Mouse (Mus musculus): ENCODE data around the gene Lyl1. TPM values are rescaled to one million over a fixed set of nuclear protein-coding genes. Genes with fewer than 3 reads are reported as not detected.

Gene Lyl1
- polyA plus RNA-seq, 1 experiment from 2014 or later = 3.8 TPM

- ATAC-seq (ENCODE audit: low FRiP score, low TSS enrichment) = no peak
- H3K9me3 ChIP-seq (ENCODE audit: control insufficient read depth, low read length) = no peaks in the 10 kb centered on the region
- H3K27me3 ChIP-seq (ENCODE audit: control insufficient read depth, insufficient read depth, low read length) = peaks cover 14% of the 10 kb centered on the region
- WGBS = 88% methylated on average over 14 of the region's 14 CpGs
- no peak overlapping the region for H3K27ac ChIP-seq (replicated peaks; ENCODE audit: low read depth, low read length)
- H3K9ac ChIP-seq (replicated peaks; ENCODE audit: low read length) = no peak overlapping the region
- no peak overlapping the region for H3K4me2 ChIP-seq (ENCODE audit: low read length)
- peaks cover 64% of the 10 kb centered on the region for H3K36me3 ChIP-seq (ENCODE audit: control insufficient read depth, insufficient read depth, low read length)
- no peaks in the 10 kb centered on the region for H3K4me1 ChIP-seq (ENCODE audit: control insufficient read depth, insufficient read depth, low read length)
- DNase-seq = peak; percentile 70
- no peak overlapping the region for H3K4me3 ChIP-seq (replicated peaks; ENCODE audit: low read depth, low read length)
These were observed 3.8 kb upstream of the Lyl1 start for GRCm38 (mm10) chr8:84697166-84698130.

- H3K4me1 ChIP-seq (ENCODE audit: control insufficient read depth, insufficient read depth, low read length) = no peaks in the 10 kb centered on the region
- H3K4me2 ChIP-seq (ENCODE audit: low read length) = no peak overlapping the region
- no peak overlapping the region for H3K27ac ChIP-seq (replicated peaks; ENCODE audit: low read depth, low read length)
- H3K27me3 ChIP-seq (ENCODE audit: control insufficient read depth, insufficient read depth, low read length) = peaks cover 22% of the 10 kb centered on the region
- 98% methylated on average over 5 of the region's 5 CpGs for WGBS
- H3K9me3 ChIP-seq (ENCODE audit: control insufficient read depth, low read length) = no peaks in the 10 kb centered on the region
- ATAC-seq (ENCODE audit: low FRiP score, low TSS enrichment) (no peak), DNase-seq (no peak)
- H3K4me3 ChIP-seq (replicated peaks; ENCODE audit: low read depth, low read length) = no peak overlapping the region
- no peak overlapping the region for H3K9ac ChIP-seq (replicated peaks; ENCODE audit: low read length)
- H3K36me3 ChIP-seq (ENCODE audit: control insufficient read depth, insufficient read depth, low read length) = peaks cover 56% of the 10 kb centered on the region
These were observed 3.0 kb upstream of the Lyl1 start for GRCm38 (mm10) chr8:84698288-84698687.

GRCm38 (mm10) chr8:84698929-84699401 is 2.3 kb upstream of the Lyl1 start:
- Histone ChIP-seq H3K9ac (replicated peaks; ENCODE audit: low read length) (no peak overlapping the region), H3K36me3 (ENCODE audit: control insufficient read depth, insufficient read depth, low read length) (peaks cover 49% of the 10 kb centered on the region), H3K4me3 (replicated peaks; ENCODE audit: low read depth, low read length) (no peak overlapping the region), H3K4me1 (ENCODE audit: control insufficient read depth, insufficient read depth, low read length) (no peaks in the 10 kb centered on the region), H3K4me2 (ENCODE audit: low read length) (no peak overlapping the region), H3K27me3 (ENCODE audit: control insufficient read depth, insufficient read depth, low read length) (peaks cover 28% of the 10 kb centered on the region), H3K27ac (replicated peaks; ENCODE audit: low read depth, low read length) (0 out of 2 replicates have a peak overlapping the region, but pooled peaks have one; percentile 5), H3K9me3 (ENCODE audit: control insufficient read depth, low read length) (no peaks in the 10 kb centered on the region)
- DNase-seq = no peak
- WGBS = 92% methylated on average over 9 of the region's 9 CpGs
- no peak for ATAC-seq (ENCODE audit: low FRiP score, low TSS enrichment)

- ATAC-seq (ENCODE audit: low FRiP score, low TSS enrichment) (no peak), DNase-seq (peak; percentile 76)
- Histone ChIP-seq H3K9me3 (ENCODE audit: control insufficient read depth, low read length) (no peaks in the 10 kb centered on the region), H3K36me3 (ENCODE audit: control insufficient read depth, insufficient read depth, low read length) (peaks cover 45% of the 10 kb centered on the region), H3K9ac (replicated peaks; ENCODE audit: low read length) (no peak overlapping the region), H3K27me3 (ENCODE audit: control insufficient read depth, insufficient read depth, low read length) (peaks cover 38% of the 10 kb centered on the region), H3K4me1 (ENCODE audit: control insufficient read depth, insufficient read depth, low read length) (no peaks in the 10 kb centered on the region), H3K4me2 (ENCODE audit: low read length) (no peak overlapping the region), H3K4me3 (replicated peaks; ENCODE audit: low read depth, low read length) (no peak overlapping the region), H3K27ac (replicated peaks; ENCODE audit: low read depth, low read length) (no peak overlapping the region; the same call in 1 of the 2 replicates)
- WGBS = 66% methylated on average over 7 of the region's 7 CpGs
These were observed 1.4 kb upstream of the Lyl1 start for GRCm38 (mm10) chr8:84699861-84700322.

GRCm38 (mm10) chr8:84700526-84700925 is 731 bp upstream of the Lyl1 start:
- Histone ChIP-seq H3K4me2 (ENCODE audit: low read length) (no peak overlapping the region), H3K36me3 (ENCODE audit: control insufficient read depth, insufficient read depth, low read length) (peaks cover 39% of the 10 kb centered on the region), H3K4me3 (replicated peaks; ENCODE audit: low read depth, low read length) (no peak overlapping the region), H3K27ac (replicated peaks; ENCODE audit: low read depth, low read length) (no peak overlapping the region), H3K9ac (replicated peaks; ENCODE audit: low read length) (no peak overlapping the region), H3K27me3 (ENCODE audit: control insufficient read depth, insufficient read depth, low read length) (peaks cover 44% of the 10 kb centered on the region), H3K4me1 (ENCODE audit: control insufficient read depth, insufficient read depth, low read length) (peaks cover 3% of the 10 kb centered on the region), H3K9me3 (ENCODE audit: control insufficient read depth, low read length) (no peaks in the 10 kb centered on the region)
- ATAC-seq (ENCODE audit: low FRiP score, low TSS enrichment) = no peak
- no peak for DNase-seq
- WGBS = 79% methylated on average over 5 of the region's 5 CpGs

GRCm38 (mm10) chr8:84702561-84702960 is 1.3 kb downstream of the Lyl1 start:
- no peak overlapping the region for H3K4me3 ChIP-seq (replicated peaks; ENCODE audit: low read depth, low read length)
- WGBS = 70% methylated on average over 9 of the region's 9 CpGs
- DNase-seq (no peak), ATAC-seq (ENCODE audit: low FRiP score, low TSS enrichment) (no peak)
- H3K4me1 ChIP-seq (ENCODE audit: control insufficient read depth, insufficient read depth, low read length) = peaks cover 10% of the 10 kb centered on the region
- no peak overlapping the region for H3K9ac ChIP-seq (replicated peaks; ENCODE audit: low read length)
- H3K27ac ChIP-seq (replicated peaks; ENCODE audit: low read depth, low read length) = no peak overlapping the region
- peak overlapping the region; percentile 7; the same call in 1 of the 2 replicates for H3K4me2 ChIP-seq (ENCODE audit: low read length)
- H3K36me3 ChIP-seq (ENCODE audit: control insufficient read depth, insufficient read depth, low read length) = peaks cover 24% of the 10 kb centered on the region
- H3K9me3 ChIP-seq (ENCODE audit: control insufficient read depth, low read length) = no peaks in the 10 kb centered on the region
- peaks cover 58% of the 10 kb centered on the region for H3K27me3 ChIP-seq (ENCODE audit: control insufficient read depth, insufficient read depth, low read length)

- Histone ChIP-seq H3K27me3 (ENCODE audit: control insufficient read depth, insufficient read depth, low read length) (peaks cover 63% of the 10 kb centered on the region), H3K4me3 (replicated peaks; ENCODE audit: low read depth, low read length) (no peak overlapping the region), H3K9ac (replicated peaks; ENCODE audit: low read length) (no peak overlapping the region), H3K36me3 (ENCODE audit: control insufficient read depth, insufficient read depth, low read length) (peaks cover 20% of the 10 kb centered on the region), H3K9me3 (ENCODE audit: control insufficient read depth, low read length) (no peaks in the 10 kb centered on the region), H3K4me1 (ENCODE audit: control insufficient read depth, insufficient read depth, low read length) (peaks cover 15% of the 10 kb centered on the region), H3K4me2 (ENCODE audit: low read length) (peak overlapping the region; percentile 7; the same call in 1 of the 2 replicates), H3K27ac (replicated peaks; ENCODE audit: low read depth, low read length) (no peak overlapping the region)
- WGBS = 82% methylated on average over 6 of the region's 6 CpGs
- no peak for DNase-seq
- no peak for ATAC-seq (ENCODE audit: low FRiP score, low TSS enrichment)
These were observed 1.8 kb downstream of the Lyl1 start for GRCm38 (mm10) chr8:84702963-84703465.

- Histone ChIP-seq H3K27me3 (ENCODE audit: control insufficient read depth, insufficient read depth, low read length) (peaks cover 65% of the 10 kb centered on the region), H3K4me3 (replicated peaks; ENCODE audit: low read depth, low read length) (peak overlapping the region; percentile 10; the same call in 1 of the 2 replicates), H3K4me2 (ENCODE audit: low read length) (peak overlapping the region; percentile 30; the same call in 1 of the 2 replicates), H3K27ac (replicated peaks; ENCODE audit: low read depth, low read length) (no peak overlapping the region), H3K9me3 (ENCODE audit: control insufficient read depth, low read length) (no peaks in the 10 kb centered on the region), H3K36me3 (ENCODE audit: control insufficient read depth, insufficient read depth, low read length) (peaks cover 13% of the 10 kb centered on the region), H3K4me1 (ENCODE audit: control insufficient read depth, insufficient read depth, low read length) (peaks cover 19% of the 10 kb centered on the region), H3K9ac (replicated peaks; ENCODE audit: low read length) (no peak overlapping the region)
- ATAC-seq (ENCODE audit: low FRiP score, low TSS enrichment) (no peak), DNase-seq (no peak)
- 11% methylated on average over 38 of the region's 38 CpGs for WGBS
These were observed 2.4 kb downstream of the Lyl1 start for GRCm38 (mm10) chr8:84703466-84704249.

Measured in midbrain, embryonic 14.5 days (tissue).